Mouse (Mus musculus) olfactory bulb, adult 2 months (tissue): Measurements from ENCODE around the gene Pkib.

Source experiments
- CTCF ChIP-seq: fragments of 200-500 bp; IDR thresholded peaks from 2 replicates; pipeline ENCODE4 v1.5.1; 2012; ENCODE audit warnings: low read depth, mild to moderate bottlenecking, low read length, moderate library complexity; ENCODE audit not compliant: insufficient read depth
- POLR2A ChIP-seq: fragments of 200-500 bp; IDR thresholded peaks from 2 replicates; pipeline ENCODE4 v1.6.1; 2012; ENCODE audit warnings: mild to moderate bottlenecking, low read depth, low read length, moderate library complexity; ENCODE audit not compliant: insufficient read depth

GRCm38 (mm10) chr10:57721035-57721434 is 89.3 kb downstream of the Pkib start:
- TF ChIP-seq CTCF, result no peak
- no peak for TF ChIP-seq POLR2A
